Mouse (Mus musculus) thymus, postnatal 36 days (tissue): ENCODE data around the gene Ctsl.
A peak's percentile ranks its signal among the peaks of the same experiment; 100 is the strongest.

ENCODE experiments used
- DNase-seq, 2 experiments: peaks; one replicate each; pipeline ENCODE4 v3.0.0; 2022; ENCODE audit warnings: mixed read lengths in 2 of 2

The Ctsl gene

GRCm38 (mm10) chr13:64370173-64370940 lies at the start of gene Ctsl:
Gene Ctsl, minus strand, starts transcription at chr13:64370890.
- DNase-seq = peak; percentile 92 to 93

DNA sequence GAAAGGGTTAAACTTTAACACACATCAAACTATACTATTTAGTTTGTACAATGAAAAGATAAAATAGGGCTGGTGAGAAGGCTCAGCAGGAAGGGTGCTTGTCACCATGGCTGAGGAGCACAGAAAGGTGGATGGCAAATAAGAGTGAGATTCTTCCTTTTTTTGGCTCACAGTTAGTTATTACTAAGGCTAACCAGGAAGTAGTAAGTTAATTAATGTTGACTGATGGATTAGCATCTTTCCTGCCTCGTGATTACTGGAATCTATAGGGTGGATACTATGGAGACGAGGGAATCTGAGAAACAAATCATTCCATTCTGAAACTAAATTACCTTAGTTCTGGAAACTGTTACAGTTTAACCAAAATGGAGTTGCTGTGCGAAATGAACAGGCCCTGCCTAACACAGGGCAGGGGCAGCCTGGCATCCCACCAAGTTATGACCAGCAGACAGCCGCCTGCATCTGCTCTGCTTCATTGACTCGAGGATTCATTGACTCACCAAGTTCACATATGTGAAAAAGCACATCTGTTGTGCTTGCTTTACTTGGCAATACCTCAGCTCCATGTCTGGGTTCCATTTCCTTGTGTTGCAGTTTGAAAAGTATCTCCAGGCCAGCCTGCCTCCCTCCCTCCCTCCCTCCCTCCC lies 46.4 kb upstream of the Ctsl start:
- no peak for DNase-seq

DNA sequence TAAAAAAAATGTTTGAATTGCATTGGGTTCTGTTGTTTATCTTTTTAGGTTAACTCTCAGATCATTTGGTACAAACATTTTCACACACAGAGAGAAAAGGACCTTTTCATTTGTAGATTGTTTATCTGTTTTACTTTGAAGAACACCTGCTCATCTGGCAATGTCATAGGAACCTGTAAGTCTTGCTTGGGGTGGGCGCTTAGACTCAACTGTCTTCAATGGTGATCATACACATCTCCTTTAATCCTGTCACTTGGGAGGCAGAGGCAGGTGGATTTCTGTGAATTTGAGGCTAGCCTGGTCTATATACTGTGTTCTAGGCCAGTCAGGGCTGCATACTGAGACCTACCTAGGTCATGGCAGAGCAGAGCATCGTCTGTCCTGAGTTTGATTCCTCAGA lies 45.0 kb upstream of the Ctsl start:
- DNase-seq = peak in 1 of 2 experiments; percentile 52

DNA sequence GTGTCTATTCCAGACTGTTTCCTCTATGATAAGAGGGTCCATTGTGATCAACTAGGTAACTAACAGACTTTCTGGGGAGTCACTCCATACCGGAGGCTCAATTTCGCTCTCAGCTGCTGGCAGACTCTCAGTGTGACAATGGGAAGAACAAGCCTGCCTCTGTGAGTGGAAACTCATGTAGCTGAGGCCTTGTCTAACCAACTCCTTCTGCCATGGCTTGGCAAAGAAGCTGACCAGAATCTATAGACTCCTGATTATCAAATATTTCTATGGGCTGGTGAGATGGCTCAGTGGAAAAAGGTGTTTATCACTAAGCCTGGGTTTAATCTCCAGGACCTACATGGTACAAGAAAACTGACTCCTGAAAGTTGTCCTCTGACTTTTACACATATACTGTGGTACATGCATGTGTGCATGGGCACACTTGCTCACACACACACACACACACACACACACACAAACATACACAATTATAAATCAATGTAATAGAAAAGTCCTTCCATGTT lies 42.1 kb upstream of the Ctsl start:
- no peak for DNase-seq

DNA sequence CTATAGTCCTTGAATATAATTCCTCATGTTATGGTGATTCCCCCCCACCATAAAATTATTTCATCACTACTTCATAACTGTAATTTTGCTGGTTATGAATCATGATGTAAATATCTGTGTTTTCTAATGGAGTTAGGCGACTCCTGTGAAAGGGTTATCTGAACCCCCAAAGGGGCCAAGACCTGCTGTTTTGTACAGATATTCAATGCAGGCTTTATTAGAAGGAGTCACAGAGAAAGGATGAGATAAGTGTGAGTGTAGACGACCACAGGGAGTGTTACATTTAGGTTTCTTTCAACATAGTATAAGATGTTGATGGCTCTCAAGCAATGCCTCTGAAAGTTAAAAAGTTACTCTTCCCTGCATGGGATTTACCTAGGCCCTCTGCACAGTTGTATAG lies 40.6 kb upstream of the Ctsl start:
- no peak for DNase-seq

GRCm38 (mm10) chr13:64410604-64411003 lies 39.9 kb upstream of the Ctsl start:
- peak; percentile 51 to 80 for DNase-seq

- peak; percentile 47 to 59 for DNase-seq
These were observed 37.3 kb upstream of the Ctsl start for GRCm38 (mm10) chr13:64407992-64408391.

- DNase-seq = no peak
These were observed 34.9 kb upstream of the Ctsl start for GRCm38 (mm10) chr13:64405550-64405949.

DNA sequence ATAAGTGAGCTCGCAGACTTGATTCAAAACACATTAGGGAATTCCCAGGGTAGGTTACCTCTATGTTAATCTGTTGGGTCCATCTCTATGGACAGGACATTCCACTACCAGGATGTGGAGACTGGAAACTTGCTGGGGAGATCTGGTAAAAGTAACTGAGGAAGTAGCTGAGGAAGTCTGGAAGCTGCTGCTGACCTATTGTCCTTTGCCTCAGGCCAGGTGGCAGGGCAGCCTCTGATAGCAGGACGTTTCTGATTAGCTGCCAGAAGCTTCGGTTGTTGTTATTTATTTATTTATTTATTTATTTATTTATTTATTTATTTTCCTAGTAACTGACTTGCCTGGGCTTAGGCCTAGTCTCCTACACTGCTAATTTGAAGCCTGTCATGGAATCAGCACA lies 32.8 kb upstream of the Ctsl start:
- no peak for DNase-seq

GRCm38 (mm10) chr13:64402951-64403460 lies 32.3 kb upstream of the Ctsl start:
- no peak for DNase-seq

DNA sequence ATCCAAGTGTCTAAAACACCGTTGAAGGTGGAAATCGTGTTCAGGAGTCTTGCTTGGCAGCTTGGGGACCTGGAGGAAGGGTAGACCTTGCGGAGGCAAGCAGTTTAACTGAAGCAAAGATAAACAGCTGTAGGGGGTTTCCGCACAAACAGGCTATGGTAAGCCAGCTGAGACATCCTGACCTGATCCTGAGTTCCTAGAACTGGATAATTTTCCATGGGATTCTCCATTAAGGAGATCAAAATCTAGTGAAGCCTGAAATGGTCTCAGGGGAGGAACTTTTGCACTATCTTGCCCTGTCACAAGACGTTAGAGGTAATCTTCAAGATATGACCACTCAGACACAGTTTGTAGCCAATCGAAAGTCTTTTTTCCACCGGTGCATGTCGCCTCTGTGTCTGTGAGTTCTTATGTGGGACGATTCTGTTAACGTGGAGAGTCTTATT lies 31.8 kb upstream of the Ctsl start:
- no peak for DNase-seq

GRCm38 (mm10) chr13:64402006-64402405 lies 31.3 kb upstream of the Ctsl start:
- no peak for DNase-seq

DNA sequence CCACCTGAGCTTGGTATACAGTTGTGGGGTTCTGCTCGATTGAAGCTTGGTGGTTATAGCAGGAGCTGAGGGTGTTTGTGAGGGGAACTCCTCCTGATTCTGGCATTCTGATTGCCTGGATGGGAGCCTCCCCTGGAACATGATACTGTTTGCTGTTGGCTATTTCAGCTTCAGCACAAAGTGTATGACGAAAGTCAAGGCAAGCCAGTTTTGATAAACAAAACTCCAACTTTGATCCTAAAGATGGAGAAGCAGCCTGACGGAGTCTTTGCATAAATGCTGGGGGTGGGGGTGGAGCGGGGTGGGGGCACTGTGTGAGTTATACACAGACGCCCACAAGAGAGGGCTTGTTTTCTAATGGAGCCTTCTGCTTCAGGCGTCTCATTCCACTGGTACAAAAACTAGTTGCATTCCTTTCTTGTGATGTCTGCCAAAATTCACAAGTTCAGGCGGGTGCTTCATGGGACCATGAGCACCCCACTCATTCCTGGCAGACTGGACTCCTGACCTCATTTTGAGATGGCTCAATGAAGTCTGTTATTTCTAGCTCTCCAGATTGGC lies 30.2 kb upstream of the Ctsl start:
- DNase-seq = no peak

- no peak for DNase-seq
These were observed 29.2 kb upstream of the Ctsl start for GRCm38 (mm10) chr13:64399906-64400305.

DNA sequence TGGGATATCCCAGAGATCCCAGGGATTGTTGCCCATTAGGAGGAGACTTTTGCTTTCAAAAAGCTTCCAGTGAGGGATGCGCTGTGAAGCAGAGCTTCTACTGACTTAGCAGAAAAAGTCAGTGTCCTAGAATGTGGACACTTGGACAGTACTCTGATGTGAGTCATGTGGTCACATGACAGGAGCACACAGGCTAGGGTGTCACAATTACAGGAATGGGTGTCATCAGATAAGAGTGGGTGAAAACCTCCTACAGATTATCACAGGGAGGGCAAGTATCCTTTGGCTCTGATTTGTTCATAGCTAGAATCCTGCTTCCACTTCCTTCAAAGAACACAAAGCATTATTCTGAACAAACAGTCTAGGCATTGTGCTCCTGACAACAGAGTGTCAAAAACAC lies 27.4 kb upstream of the Ctsl start:
- no peak for DNase-seq

DNA sequence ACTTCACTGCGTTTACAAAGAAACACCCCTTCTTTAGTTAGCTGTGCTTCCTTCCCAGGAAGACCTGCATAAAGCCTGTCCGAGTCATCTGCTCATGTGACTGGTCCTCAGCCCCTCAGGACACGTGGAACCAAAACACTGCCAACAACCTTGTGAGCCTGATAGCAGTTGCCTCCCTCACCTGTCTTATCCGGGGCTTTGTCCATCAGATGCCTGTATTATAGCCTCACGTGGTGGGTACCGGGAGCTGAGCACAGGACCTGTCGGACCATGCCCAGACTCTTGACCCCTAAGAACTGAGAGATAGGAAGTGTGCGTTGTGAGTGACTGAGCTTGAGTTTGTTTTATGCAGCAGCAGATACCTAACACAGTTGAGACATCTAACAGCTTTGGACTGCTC lies 26.3 kb upstream of the Ctsl start:
- DNase-seq = no peak

- DNase-seq = no peak
These were observed 17.7 kb upstream of the Ctsl start for GRCm38 (mm10) chr13:64388415-64388814.

DNA sequence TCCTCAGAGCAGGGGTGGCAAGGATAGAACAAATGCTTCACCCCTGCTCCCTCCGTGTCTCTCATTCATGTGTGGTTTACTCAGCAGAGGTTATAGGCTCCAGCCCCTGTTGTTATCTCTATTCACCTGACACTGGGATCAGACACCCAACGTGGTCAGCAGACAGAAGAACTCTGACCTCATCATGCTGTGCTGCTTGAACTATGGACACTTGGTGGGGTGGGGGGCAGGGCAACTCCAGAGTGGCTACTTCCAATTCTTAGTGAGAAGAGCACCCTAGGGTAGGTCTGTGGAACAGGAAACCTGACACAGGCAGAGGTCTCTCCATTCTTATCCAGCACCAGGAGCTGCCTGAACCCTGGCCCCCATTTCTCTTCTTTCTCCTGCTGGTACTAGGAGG lies 15.4 kb upstream of the Ctsl start:
- no peak for DNase-seq

- no peak for DNase-seq
These were observed 14.2 kb upstream of the Ctsl start for GRCm38 (mm10) chr13:64384937-64385336.

GRCm38 (mm10) chr13:64380251-64380650 lies 9.6 kb upstream of the Ctsl start:
- DNase-seq = no peak

GRCm38 (mm10) chr13:64378601-64379000 lies 7.9 kb upstream of the Ctsl start:
- no peak for DNase-seq

GRCm38 (mm10) chr13:64376472-64376871 lies 5.8 kb upstream of the Ctsl start:
- no peak for DNase-seq

- DNase-seq = no peak
These were observed 4.5 kb upstream of the Ctsl start for GRCm38 (mm10) chr13:64375160-64375559.

- DNase-seq = no peak
These were observed 3.0 kb upstream of the Ctsl start for GRCm38 (mm10) chr13:64373695-64374094.
